Mouse (Mus musculus) urinary bladder, postnatal 25 days (tissue): ENCODE data around the gene Cep97.
"Not testable (repeated sequence)": the region's sequence is repeated elsewhere in the genome, so short reads cannot be mapped to it uniquely, and the experiment has no call there.

ENCODE experiments used
- DNase-seq: peaks from one replicate; pipeline ENCODE4 v3.0.0; 2022; ENCODE audit warnings: low spot score

The Cep97 gene

DNA sequence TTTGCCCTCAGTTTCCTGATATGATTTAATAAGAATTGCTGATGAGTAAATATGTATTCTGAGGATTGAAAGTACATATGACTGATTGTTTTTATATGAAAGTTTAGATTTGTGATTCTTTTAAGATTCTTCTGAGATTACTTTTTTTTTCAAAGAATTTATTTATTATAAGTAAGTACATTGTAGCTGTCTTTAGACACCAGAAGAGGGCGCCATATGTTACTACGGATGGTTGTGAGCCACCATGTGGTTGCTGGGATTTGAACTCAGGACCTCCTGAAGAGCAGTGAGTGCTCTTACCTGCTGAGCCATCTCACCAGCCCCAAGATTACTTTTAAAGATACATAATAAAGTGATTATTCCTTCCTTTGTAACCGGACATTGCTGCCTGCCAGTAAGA lies 45.2 kb downstream of the Cep97 start:
- no peak for DNase-seq

DNA sequence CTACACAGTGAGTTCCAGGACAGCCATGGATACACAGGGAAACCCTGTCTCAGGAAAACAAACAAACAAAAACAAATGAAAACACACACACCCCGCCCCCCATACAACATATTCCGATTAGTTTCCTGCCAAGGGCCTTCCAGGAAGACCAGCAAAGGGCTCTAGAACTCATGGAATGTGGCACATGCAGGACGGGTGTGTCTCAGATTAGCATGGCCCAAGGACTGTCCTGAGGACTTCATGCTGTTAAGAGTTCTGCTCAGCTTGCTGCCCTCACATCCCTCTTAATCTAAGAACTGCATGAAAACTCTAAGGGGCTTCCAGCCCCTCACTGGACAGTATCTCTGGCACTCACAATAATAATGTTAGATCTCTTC lies 46.1 kb downstream of the Cep97 start:
- DNase-seq = no peak

DNA sequence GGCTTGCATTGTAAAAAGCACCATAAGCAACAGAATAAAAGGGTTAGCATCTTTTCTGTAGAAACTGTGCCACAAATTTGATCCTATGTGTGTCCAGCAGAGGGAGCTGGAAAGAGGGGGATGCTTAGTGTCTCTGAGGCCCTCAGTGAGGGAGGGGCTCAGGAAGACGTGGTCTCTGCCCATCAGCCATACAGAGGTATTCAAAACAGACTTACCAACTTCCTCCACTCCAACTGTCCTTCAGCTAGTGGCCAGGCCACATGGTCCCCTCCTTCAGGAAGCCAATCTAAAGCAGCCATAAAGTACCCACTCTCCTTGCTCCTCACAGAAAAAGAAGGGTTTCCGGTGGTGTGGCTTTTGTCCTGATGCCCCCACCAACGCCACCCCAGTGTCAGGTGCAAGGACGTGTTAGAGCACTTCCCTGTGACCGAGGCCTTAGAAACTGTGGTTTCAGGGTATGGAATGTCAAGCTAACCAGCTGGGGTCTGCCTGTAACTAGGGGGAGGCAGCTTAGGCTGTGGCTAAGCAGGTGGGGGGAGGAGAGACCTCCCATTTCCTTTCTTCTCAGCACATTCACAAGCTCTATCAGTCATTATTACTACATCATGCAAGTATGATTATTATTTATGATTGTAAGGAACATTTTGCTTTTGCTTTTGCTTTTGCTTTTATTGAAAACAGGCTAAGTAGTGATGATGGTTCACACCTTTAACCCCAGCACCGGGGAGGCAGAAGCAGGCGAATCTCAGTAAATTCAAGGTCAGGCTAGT lies 46.7 kb downstream of the Cep97 start:
- DNase-seq = no peak

DNA sequence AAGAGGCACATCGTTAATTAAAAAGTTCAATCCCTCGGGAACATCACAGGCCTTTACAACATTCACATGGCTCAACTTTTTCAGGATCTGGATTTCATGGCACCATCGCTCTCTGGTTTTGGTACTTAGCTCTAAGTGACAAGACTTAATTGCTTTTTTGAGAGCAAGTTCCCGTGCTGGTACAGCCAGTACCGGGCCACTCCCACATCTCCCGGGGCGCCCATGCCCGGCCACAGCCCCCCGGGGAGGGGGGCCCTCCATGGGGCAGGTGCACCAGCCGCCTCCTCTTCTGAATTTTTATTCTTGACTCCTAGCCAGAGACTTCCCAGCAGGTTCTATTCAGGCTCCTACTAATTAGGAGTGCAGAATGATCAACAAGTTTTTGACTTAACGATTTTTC lies 50.4 kb downstream of the Cep97 start:
- DNase-seq = no peak

GRCm38 (mm10) chr16:55876025-55876424 lies 58.6 kb downstream of the Cep97 start:
- no peak for DNase-seq

- no peak for DNase-seq
Measured at GRCm38 (mm10) chr16:55863832-55864231, 70.8 kb downstream of the Cep97 start.

DNA sequence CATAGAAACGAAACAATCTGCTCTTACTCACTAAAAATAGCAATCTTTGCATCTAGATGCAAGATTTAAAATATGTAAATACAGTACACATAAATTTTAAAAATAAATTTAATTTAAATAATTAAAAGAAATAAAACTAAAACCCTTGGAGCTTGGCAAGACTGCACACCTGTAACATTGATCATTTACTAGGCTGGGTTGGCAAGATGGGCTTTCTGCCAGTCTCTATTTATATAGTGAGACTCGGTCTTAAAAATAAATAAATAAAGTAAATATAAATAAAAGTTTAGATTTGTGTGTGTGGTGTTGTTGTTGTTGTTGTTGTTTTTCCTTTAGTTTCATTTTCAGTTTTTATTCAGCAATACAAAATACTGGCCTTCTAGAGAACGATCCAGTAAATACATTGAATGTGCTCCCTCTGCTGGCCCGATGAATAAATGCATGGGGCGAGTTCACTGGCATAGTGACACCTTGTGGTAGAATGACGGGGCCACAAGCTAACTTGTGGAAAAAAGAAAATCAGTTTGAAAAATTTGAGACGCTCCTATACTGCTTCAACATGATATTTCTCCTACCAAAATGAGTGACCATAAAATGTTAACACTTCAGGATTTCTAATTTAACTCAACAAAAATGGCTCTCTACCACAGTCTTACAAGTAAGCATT lies 71.4 kb downstream of the Cep97 start:
- DNase-seq = peak; percentile 37

- DNase-seq = no peak
Measured at GRCm38 (mm10) chr16:55861104-55861503, 73.6 kb downstream of the Cep97 start.

- not testable (repeated sequence) for DNase-seq
Measured at GRCm38 (mm10) chr16:55859421-55859820, 75.2 kb downstream of the Cep97 start.

DNA sequence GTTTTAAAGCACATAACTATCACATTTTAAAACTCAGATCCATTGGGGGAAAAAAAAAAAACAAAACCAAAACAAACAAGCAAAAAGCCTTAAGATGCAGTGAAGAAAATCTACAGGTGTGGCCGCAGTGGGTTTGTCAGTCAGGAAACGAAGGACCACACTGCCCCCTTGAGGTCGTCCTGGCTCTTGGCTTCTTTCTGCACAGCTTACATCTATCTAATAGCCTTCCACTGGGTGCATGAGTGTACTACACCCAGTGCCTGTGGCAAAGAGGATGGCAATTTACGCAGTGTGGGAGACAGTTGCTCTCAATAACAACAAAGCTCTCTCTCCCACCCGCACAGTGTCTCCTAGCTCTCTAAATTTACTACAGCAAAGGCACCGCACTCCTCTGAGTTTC lies 76.2 kb downstream of the Cep97 start:
- DNase-seq = peak; percentile 68

- peak; percentile 81 for DNase-seq
Measured at GRCm38 (mm10) chr16:55852943-55853727, 81.5 kb downstream of the Cep97 start.

DNA sequence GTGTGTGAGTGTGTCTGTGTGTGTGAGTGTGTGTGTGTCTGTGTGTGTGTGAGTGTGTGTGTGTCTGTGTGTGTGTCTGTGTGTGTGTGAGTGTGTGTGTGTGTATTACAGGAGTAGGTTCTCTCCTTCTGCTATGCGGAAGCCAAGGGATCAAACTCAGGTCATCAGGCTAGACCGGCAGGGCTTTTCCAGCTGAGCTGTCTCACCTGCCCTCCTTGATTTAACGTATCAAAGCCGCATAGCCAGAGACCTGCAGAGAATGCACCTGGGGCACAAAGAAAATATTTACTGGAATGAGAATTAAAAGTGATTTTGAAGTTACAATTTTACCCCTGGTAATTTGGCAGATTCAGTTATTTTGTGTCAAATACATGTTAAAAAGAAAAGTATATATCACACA lies 82.1 kb downstream of the Cep97 start:
- DNase-seq = no peak

GRCm38 (mm10) chr16:55850485-55850884 lies 84.2 kb downstream of the Cep97 start:
- no peak for DNase-seq
